Mouse (Mus musculus) thymus, adult 2 months (tissue): ENCODE data around the gene Xrcc2.

Experiments
- CTCF ChIP-seq: fragments of 200-500 bp; IDR thresholded peaks from 2 replicates; pipeline ENCODE4 v1.5.1; 2012; ENCODE audit warnings: mild to moderate bottlenecking, control low read depth, low read length, moderate library complexity, borderline replicate concordance; ENCODE audit not compliant: control insufficient read depth, poor library complexity, insufficient read depth; ENCODE audit errors: extremely low read depth
- POLR2A ChIP-seq: fragments of 200-500 bp; IDR thresholded peaks from 2 replicates; pipeline ENCODE4 v1.6.1; 2012; ENCODE audit warnings: mild to moderate bottlenecking, low read length, control low read depth, moderate library complexity; ENCODE audit not compliant: control insufficient read depth, poor library complexity, insufficient read depth; ENCODE audit errors: extremely low read depth

- TF ChIP-seq CTCF (no peak), POLR2A (no peak)
Observed at GRCm38 (mm10) chr5:25654578-25654987, 51.0 kb downstream of the Xrcc2 start.
